Mouse (Mus musculus) cerebellum, adult 2 months (tissue): ENCODE measurements around the gene Alkbh4. TPM values are rescaled to one million over a fixed set of nuclear protein-coding genes. Genes with fewer than 3 reads are reported as not detected.
"Not testable (repeated sequence)": the region's sequence is repeated elsewhere in the genome, so short reads cannot be mapped to it uniquely, and the experiment has no call there.

Experiments
- DNase-seq, 2 experiments: peaks; one replicate each; pipeline ENCODE4 v3.0.0; 2021
- H3K27ac ChIP-seq: fragments of 200-500 bp; 2 replicates; pipeline ENCODE4 v1.5.1; 2012; ENCODE audit warnings: low read length, control low read depth, inconsistent platforms; ENCODE audit not compliant: insufficient read depth
- H3K27me3 ChIP-seq: fragments of 200-500 bp; 2 replicates; pipeline ENCODE4 v1.6.1; 2012; ENCODE audit warnings: inconsistent platforms, mild to moderate bottlenecking, low read length, moderate library complexity; ENCODE audit not compliant: control insufficient read depth, insufficient read depth
- H3K4me1 ChIP-seq: fragments of 200-500 bp; 2 replicates; pipeline ENCODE4 v1.6.1; 2011; ENCODE audit warnings: low read length; ENCODE audit not compliant: control insufficient read depth, insufficient read depth
- H3K4me3 ChIP-seq: fragments of 200-500 bp; replicated peaks from 2 replicates; pipeline ENCODE3; 2011; ENCODE audit warnings: mild to moderate bottlenecking, low read depth, low read length, control low read depth; ENCODE audit not compliant: insufficient read depth
- CTCF ChIP-seq: fragments of 200-500 bp; IDR thresholded peaks from 2 replicates; pipeline ENCODE4 v1.5.1; 2011; ENCODE audit warnings: low read depth, mild to moderate bottlenecking, control low read depth, low read length, moderate library complexity, borderline replicate concordance; ENCODE audit not compliant: insufficient read depth
- POLR2A ChIP-seq: fragments of 200-500 bp; IDR thresholded peaks from 2 replicates; pipeline ENCODE4 v1.6.1; 2011; ENCODE audit warnings: low read length, control low read depth, borderline replicate concordance; ENCODE audit not compliant: insufficient read depth
- WGBS: fragments of 180-500 bp; shearing (Covaris S2); methylation state at CpG from one replicate; pipeline ENCODE4 v1.1.7; 2018; 5-methylcytosine and 5-hydroxymethylcytosine counted together
- polyA plus RNA-seq: library from polyadenylated mRNA; depleted of rRNA; stranded (reverse); fragments of >200 nt; gene quantifications from 2 replicates; pipeline ENCODE4 v1.2.3, GENCODE M21; 2012

Alkbh4 gene
- polyA plus RNA-seq, 1 experiment = 15.7 TPM

DNA sequence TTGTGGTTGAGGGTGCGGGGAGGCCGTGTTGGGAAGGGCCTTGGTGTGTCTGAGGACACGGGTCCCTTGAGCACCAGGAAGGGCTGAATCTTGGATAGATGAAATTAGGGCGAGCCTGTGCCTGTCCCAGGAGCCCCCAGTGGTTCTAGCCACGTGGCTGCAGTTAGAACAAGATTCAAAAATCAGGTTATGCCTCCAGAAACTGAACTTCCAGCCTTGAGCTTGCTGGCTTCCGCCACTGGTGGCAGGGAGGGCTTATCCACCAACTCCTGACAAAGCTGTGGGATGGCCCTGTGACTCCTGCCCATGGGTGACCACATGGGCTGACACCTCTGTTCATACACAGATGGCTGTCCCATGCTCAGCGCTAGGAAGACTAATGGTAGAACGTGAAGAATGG, 11.8 kb downstream of the Alkbh4 start:
- Histone ChIP-seq H3K27ac (no peak overlapping the region), H3K4me3 (no peak overlapping the region), H3K27me3 (no peaks in the 10 kb centered on the region), H3K4me1 (no peaks in the 10 kb centered on the region)
- WGBS = 67% methylated on average over 8 of the region's 8 CpGs
- no peak for DNase-seq
- TF ChIP-seq CTCF (no peak), POLR2A (no peak)

GRCm38 (mm10) chr5:136149134-136149576, 13.2 kb downstream of the Alkbh4 start:
- H3K4me3 ChIP-seq, H3K27ac ChIP-seq, DNase-seq, H3K27me3 ChIP-seq, H3K4me1 ChIP-seq: not testable (repeated sequence)
- 66% methylated on average over 5 of the region's 5 CpGs for WGBS

- no peak overlapping the region for H3K27ac ChIP-seq
- no peak for TF ChIP-seq POLR2A
- TF ChIP-seq CTCF = no peak
- H3K4me1 ChIP-seq = no peaks in the 10 kb centered on the region
- no peak for DNase-seq
- H3K4me3 ChIP-seq = no peak overlapping the region
- WGBS = 23% methylated on average over 8 of the region's 8 CpGs
- H3K27me3 ChIP-seq = no peaks in the 10 kb centered on the region
These were observed 16.4 kb downstream of the Alkbh4 start for GRCm38 (mm10) chr5:136152365-136152764.

DNA sequence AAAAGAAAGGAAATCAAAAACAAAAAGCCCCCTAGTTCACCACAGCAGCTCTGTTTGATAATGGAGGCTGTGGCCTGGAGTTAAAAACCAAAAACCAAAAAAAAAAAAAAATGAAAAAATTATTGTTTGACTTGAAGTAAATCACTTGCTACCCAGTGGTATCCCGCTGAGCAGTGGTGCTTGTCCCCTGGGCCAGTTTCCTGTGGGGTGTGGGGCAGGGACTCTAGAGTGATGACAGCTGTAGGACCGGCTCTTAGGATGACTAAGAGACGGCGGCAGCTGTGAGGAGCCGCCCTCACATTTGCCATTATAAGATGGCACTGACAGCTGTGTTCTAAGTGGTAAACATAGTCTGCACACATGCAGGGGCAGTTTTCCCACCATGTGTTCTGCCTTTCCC, 19.5 kb downstream of the Alkbh4 start:
- H3K4me3 ChIP-seq = no peak overlapping the region
- no peak for TF ChIP-seq POLR2A
- TF ChIP-seq CTCF = no peak
- 66% methylated on average over 5 of the region's 5 CpGs for WGBS
- H3K27ac ChIP-seq = no peak overlapping the region
- no peaks in the 10 kb centered on the region for H3K4me1 ChIP-seq
- DNase-seq = no peak
- H3K27me3 ChIP-seq = no peaks in the 10 kb centered on the region

- not testable (repeated sequence) for DNase-seq, H3K27ac ChIP-seq, H3K27me3 ChIP-seq, H3K4me1 ChIP-seq, H3K4me3 ChIP-seq
- 29% methylated on average over 11 of the region's 12 CpGs for WGBS
These were observed 24.1 kb downstream of the Alkbh4 start for GRCm38 (mm10) chr5:136160084-136160483.

GRCm38 (mm10) chr5:136163807-136164474, 28.0 kb downstream of the Alkbh4 start:
- Histone ChIP-seq H3K27me3 (no peaks in the 10 kb centered on the region), H3K4me1 (peaks cover 23% of the 10 kb centered on the region), H3K4me3 (no peak overlapping the region), H3K27ac (0 out of 2 replicates have a peak overlapping the region, but pooled peaks have one; percentile 4)
- TF ChIP-seq CTCF = no peak
- 19% methylated on average over 11 of the region's 11 CpGs for WGBS
- peak; percentile 49 to 61 for DNase-seq

DNA sequence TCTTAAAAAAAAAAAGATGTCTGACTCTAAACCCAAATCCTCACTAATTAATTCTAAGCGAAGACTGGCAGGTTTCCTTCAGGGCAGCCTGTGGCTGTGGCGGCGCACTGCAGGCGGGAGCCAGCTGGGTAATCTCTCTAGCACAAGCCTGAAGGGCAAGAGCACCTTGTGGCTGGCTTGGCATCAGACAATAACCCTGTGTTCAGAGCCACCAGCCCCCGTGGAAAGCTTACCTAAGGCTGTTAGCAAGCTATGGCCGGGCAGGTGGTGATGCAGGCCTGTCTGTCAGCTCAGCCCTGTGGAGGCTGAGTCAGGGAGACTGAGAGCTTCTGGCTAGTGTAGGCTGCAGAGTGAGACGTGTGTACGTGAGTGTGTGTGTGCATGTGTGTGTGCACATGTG, 29.3 kb downstream of the Alkbh4 start:
- H3K27me3 ChIP-seq = no peaks in the 10 kb centered on the region
- DNase-seq = peak; percentile 30 to 46
- peak overlapping the region; percentile 11; the same call in 1 of the 2 replicates for H3K27ac ChIP-seq
- H3K4me3 ChIP-seq = no peak overlapping the region
- peaks cover 27% of the 10 kb centered on the region for H3K4me1 ChIP-seq
- 27% methylated on average over 8 of the region's 8 CpGs for WGBS
- TF ChIP-seq CTCF (no peak), POLR2A (no peak)

- no peak overlapping the region for H3K4me3 ChIP-seq
- peaks cover 30% of the 10 kb centered on the region for H3K4me1 ChIP-seq
- no peaks in the 10 kb centered on the region for H3K27me3 ChIP-seq
- H3K27ac ChIP-seq = no peak overlapping the region
- TF ChIP-seq POLR2A (no peak), CTCF (no peak)
- WGBS = 93% methylated on average over 4 of the region's 4 CpGs
- DNase-seq = no peak
These were observed 31.4 kb downstream of the Alkbh4 start for GRCm38 (mm10) chr5:136167296-136167695.
